Mouse (Mus musculus): Measurements from ENCODE around the gene Abca2.

Abca2 gene

DNA sequence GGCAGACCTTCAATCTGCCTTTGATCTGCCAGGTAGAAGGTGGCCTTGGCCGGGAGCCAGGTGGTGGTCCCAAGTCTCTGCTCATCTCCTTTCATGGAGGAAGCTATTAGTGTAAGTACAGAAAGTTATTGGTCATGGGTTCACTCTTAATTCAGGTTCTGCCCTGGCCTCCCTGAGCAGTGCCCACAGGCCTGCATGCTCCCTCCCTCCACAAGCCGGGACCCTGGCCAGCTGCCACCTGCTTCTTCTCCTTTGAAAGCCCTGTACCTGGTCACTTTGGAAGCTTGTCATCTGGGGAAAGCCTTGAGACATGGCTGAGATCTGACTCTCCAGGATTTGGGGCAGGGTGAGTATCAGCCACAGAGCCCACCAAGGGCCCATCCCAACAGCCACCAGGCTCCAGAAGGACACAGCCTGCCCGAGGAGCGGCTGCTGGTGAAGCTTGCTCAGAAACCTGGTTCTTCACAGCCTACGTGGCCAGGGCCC lies 65.0 kb downstream of the Abca2 start, which contains the start of gene Lcn12:
Lcn12 (minus strand) TSS at position 436 of the 486 bp plus-strand sequence.
- DNase-seq (ENCODE audit: low read depth, low spot score) = no peak

DNA sequence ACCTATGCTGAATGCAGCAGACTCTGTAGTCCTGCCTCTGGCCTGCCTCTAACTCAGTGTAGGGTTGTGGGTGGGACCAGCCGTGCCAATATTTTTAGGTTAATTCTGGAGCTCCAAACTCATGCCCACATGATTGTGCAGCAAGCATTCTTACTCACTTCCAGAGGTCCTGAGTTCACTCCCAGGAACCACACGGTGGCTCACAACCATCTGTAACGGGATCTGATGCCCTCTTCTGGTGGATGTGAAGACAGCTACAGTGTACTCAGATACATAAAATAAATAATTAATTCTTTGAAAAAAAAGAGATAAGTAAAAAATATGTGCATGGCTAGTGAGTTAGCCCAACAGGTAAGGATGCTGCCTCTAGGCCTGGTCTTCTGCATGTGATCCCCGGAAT lies 68.0 kb downstream of the Abca2 start:
- DNase-seq (ENCODE audit: low read depth, low spot score) = no peak

All from brain, embryonic 18.5 days (tissue).